Mouse (Mus musculus) midbrain, embryonic 11.5 days (tissue): ENCODE data around the gene Tubgcp5. TPM values are rescaled to one million over a fixed set of nuclear protein-coding genes. Genes with fewer than 3 reads are reported as not detected.

ENCODE experiments used
- ATAC-seq: fragments of 200-750 bp; cut with Nextera tagmentation; 2 replicates; pipeline ENCODE4 v1.8.0; 2017; ENCODE audit warnings: moderate TSS enrichment, moderate library complexity; ENCODE audit not compliant: low FRiP score
- DNase-seq: peaks from one replicate; pipeline ENCODE4 v3.0.0; 2015; ENCODE audit warnings: low spot score; ENCODE audit errors: missing footprints
- H3K27ac ChIP-seq: fragments of 300-500 bp; sonication (generic); 2 replicates; pipeline ENCODE4 v1.5.1; 2014; ENCODE audit warnings: low read depth, low read length
- H3K27me3 ChIP-seq: fragments of 300-500 bp; sonication (generic); 2 replicates; pipeline ENCODE4 v1.6.1; 2014; ENCODE audit warnings: mild to moderate bottlenecking, low read length, moderate library complexity, mixed read lengths; ENCODE audit not compliant: control insufficient read depth, insufficient read depth
- H3K36me3 ChIP-seq: fragments of 300-500 bp; sonication (generic); 2 replicates; pipeline ENCODE4 v1.6.1; 2014; ENCODE audit warnings: mild to moderate bottlenecking, low read length, moderate library complexity, mixed read lengths; ENCODE audit not compliant: control insufficient read depth, insufficient read depth
- H3K4me1 ChIP-seq: fragments of 300-500 bp; sonication (generic); 2 replicates; pipeline ENCODE4 v1.6.1; 2014; ENCODE audit warnings: low read length; ENCODE audit not compliant: control insufficient read depth, insufficient read depth
- H3K4me2 ChIP-seq: fragments of 300-500 bp; sonication (generic); 2 replicates; pipeline ENCODE4 v1.6.1; 2014; ENCODE audit warnings: mild to moderate bottlenecking, moderate library complexity
- H3K4me3 ChIP-seq: fragments of 300-500 bp; sonication (generic); 2 replicates; pipeline ENCODE4 v1.5.1; 2014; ENCODE audit warnings: low read depth, low read length
- H3K9ac ChIP-seq: fragments of 300-500 bp; sonication (generic); 2 replicates; pipeline ENCODE4 v1.6.1; 2014; ENCODE audit warnings: low read length
- H3K9me3 ChIP-seq: fragments of 300-500 bp; sonication (generic); 2 replicates; pipeline ENCODE4 v1.6.1; 2016; ENCODE audit warnings: low read length; ENCODE audit not compliant: control insufficient read depth
- WGBS: fragments of 180-500 bp; shearing (Covaris S2); extraction: QIAGEN DNeasy Blood & Tissue Kit; methylation state at CpG from one replicate; pipeline ENCODE4 v1.1.7; 2014; 5-methylcytosine and 5-hydroxymethylcytosine counted together
- polyA plus RNA-seq: library from polyadenylated mRNA; unstranded; fragments of >200 nt; fragmentation: Nextera tagmentation; extraction: Ambion mirVana; gene quantifications from 2 replicates; pipeline ENCODE4 v1.2.1, GENCODE M21; 2014

The Tubgcp5 gene
- polyA plus RNA-seq, 1 experiment from 2014 or later, result 37.4 TPM

GRCm38 (mm10) chr7:55877721-55878120, 83.8 kb downstream of the Tubgcp5 start:
- no peak overlapping the region for H3K9ac ChIP-seq
- H3K4me2 ChIP-seq, result no peak overlapping the region
- no peaks in the 10 kb centered on the region for H3K9me3 ChIP-seq
- no peak overlapping the region for H3K27ac ChIP-seq
- DNase-seq (no peak), ATAC-seq (no peak)
- WGBS, result 94% methylated on average over 10 of the region's 10 CpGs
- H3K4me1 ChIP-seq, result no peaks in the 10 kb centered on the region
- no peak overlapping the region for H3K4me3 ChIP-seq
- H3K36me3 ChIP-seq, result peaks cover 8% of the 10 kb centered on the region
- H3K27me3 ChIP-seq, result no peaks in the 10 kb centered on the region

DNA sequence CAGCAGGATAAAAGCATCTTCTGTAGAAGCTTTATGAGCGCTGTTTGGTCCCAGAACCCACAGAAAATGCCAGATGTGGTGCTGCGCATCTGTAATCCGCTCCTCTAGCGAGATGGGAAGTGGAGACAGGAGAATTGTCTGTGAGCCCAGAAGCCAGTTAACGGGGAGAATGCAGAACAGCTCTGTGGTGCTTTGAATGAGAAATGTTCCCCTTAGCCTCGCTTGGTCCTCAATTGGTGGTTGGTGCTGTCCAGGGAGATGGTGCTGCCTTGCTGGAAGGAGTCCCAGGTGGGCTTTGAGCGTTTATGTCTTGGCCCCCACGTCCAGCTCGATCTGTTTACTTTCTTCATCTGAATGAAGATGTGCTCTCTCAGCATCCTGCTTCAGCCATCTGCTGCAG, 86.9 kb downstream of the Tubgcp5 start:
- Histone ChIP-seq H3K4me2 (no peak overlapping the region), H3K4me1 (no peaks in the 10 kb centered on the region), H3K36me3 (peaks cover 5% of the 10 kb centered on the region; the same call in 1 of the 2 replicates), H3K9ac (no peak overlapping the region), H3K4me3 (no peak overlapping the region), H3K27ac (no peak overlapping the region), H3K27me3 (no peaks in the 10 kb centered on the region), H3K9me3 (no peaks in the 10 kb centered on the region)
- no peak for DNase-seq
- ATAC-seq, result no peak
- WGBS, result 94% methylated on average over 9 of the region's 9 CpGs

Other genes with a start within 250 kb of the Tubgcp5 start
- gene Siglech, start 26.0 kb upstream of the Tubgcp5 start, polyA plus RNA-seq, result 0.96 and 1.0 TPM in 2 replicates
- 80.6 and 81.4 TPM in 2 replicates for gene Cyfip1, start 47.6 kb downstream of the Tubgcp5 start, polyA plus RNA-seq
- 44.8 and 48.0 TPM in 2 replicates for gene Nipa2, start 168.3 kb downstream of the Tubgcp5 start, polyA plus RNA-seq
- 10.2 and 10.9 TPM in 2 replicates for gene Nipa1, start 225.8 kb downstream of the Tubgcp5 start, polyA plus RNA-seq